Mouse (Mus musculus) left cerebral cortex, postnatal 10 days (tissue): Measurements from ENCODE around the gene Olfr224. TPM values are rescaled to one million over a fixed set of nuclear protein-coding genes. Genes with fewer than 3 reads are reported as not detected.
"Not testable (repeated sequence)": the region's sequence is repeated elsewhere in the genome, so short reads cannot be mapped to it uniquely, and the experiment has no call there.

ENCODE experiments used
- DNase-seq, 2 experiments: peaks; one replicate each; pipeline ENCODE4 v3.0.0; 2021 to 2022; ENCODE audit warnings: low spot score in 2 of 2, mixed read lengths in 1 of 2; ENCODE audit errors: extremely low spot score in 1 of 2
- intact Hi-C: fragments of 180-260 bp; cut with DNase I; formaldehyde crosslinking; loops from one replicate; pipeline ENCODE4 v1.15.1; 2025
- total RNA-seq, 2 experiments: library from RNA; stranded (reverse); gene quantifications; 2 replicates each; pipeline ENCODE4 v1.2.3; 2021

Olfr224 gene
- total RNA-seq, 2 experiments from 2014 or later = not detected

GRCm38 (mm10) chr11:58546322-58546721 is 24.0 kb downstream of the Olfr224 start, which contains the start of gene Olfr329-ps:
Gene Olfr329-ps (minus strand): TSS chr11:58546422.
- intact Hi-C loops = no loop called here
- DNase-seq = no peak

GRCm38 (mm10) chr11:58534736-58535135 is 35.6 kb downstream of the Olfr224 start, which contains the start of gene Olfr330:
Gene Olfr330 (minus strand): TSS chr11:58534836.
- intact Hi-C loops, DNase-seq: not testable (repeated sequence)

GRCm38 (mm10) chr11:58519756-58520155 is 50.6 kb downstream of the Olfr224 start:
- intact Hi-C loops = not testable (repeated sequence)
- peak; percentile 3 to 31 for DNase-seq

- peak; percentile 69 to 89 for DNase-seq
- intact Hi-C loops = not testable (repeated sequence)
Observed at GRCm38 (mm10) chr11:58518916-58519315, 51.4 kb downstream of the Olfr224 start.

Other genes with a start within 250 kb of the Olfr224 start
- gene Zfp672, start 240.2 kb downstream of the Olfr224 start, total RNA-seq = 10 to 100 TPM; 47.7 to 50.4 TPM
- 10 to 100 TPM; 55.5 to 60.8 TPM for gene Sh3bp5l, start 239.8 kb downstream of the Olfr224 start, total RNA-seq
- not detected for gene Lypd8, start 191.5 kb downstream of the Olfr224 start, total RNA-seq
- gene 1810065E05Rik, start 149.4 kb downstream of the Olfr224 start, total RNA-seq = not detected
- not detected for gene Gm12253, start 138.0 kb downstream of the Olfr224 start, total RNA-seq
- gene Lypd9, start 117.6 kb downstream of the Olfr224 start, total RNA-seq = not detected
- not detected for gene Olfr30, start 108.3 kb downstream of the Olfr224 start, total RNA-seq
- gene Olfr332, start 78.0 kb downstream of the Olfr224 start, total RNA-seq = not detected
- not detected for gene Olfr331, start 68.0 kb downstream of the Olfr224 start, total RNA-seq
- gene Olfr330, start 35.7 kb downstream of the Olfr224 start, total RNA-seq = not detected
- gene Olfr329-ps, start 24.1 kb downstream of the Olfr224 start, total RNA-seq = not detected
- gene Olfr328, start 14.9 kb downstream of the Olfr224 start, total RNA-seq = under 1 TPM in 1 of 2 experiments, not detected in 1; 0.11 TPM
- gene Olfr325, start 7.2 kb upstream of the Olfr224 start, total RNA-seq = not detected
- not detected for gene Olfr324, start 24.6 kb upstream of the Olfr224 start, total RNA-seq
- gene 2210407C18Rik, start 45.5 kb upstream of the Olfr224 start, total RNA-seq = not detected
- gene Olfr323, start 59.9 kb upstream of the Olfr224 start, total RNA-seq = not detected
- gene Trim58, start 69.9 kb upstream of the Olfr224 start, total RNA-seq = under 1 TPM in 1 of 2 experiments, not detected in 1; 0.20 TPM
- gene Olfr322, start 88.2 kb upstream of the Olfr224 start, total RNA-seq = not detected
- gene Olfr320, start 110.5 kb upstream of the Olfr224 start, total RNA-seq = not detected
- not detected for gene Olfr319, start 128.6 kb upstream of the Olfr224 start, total RNA-seq
- gene Olfr318, start 153.5 kb upstream of the Olfr224 start, total RNA-seq = not detected
- gene Olfr317, start 168.7 kb upstream of the Olfr224 start, total RNA-seq = under 1 TPM; 0.20 to 0.30 TPM
- under 1 TPM; 0.24 to 0.28 TPM for gene Olfr316, start 182.2 kb upstream of the Olfr224 start, total RNA-seq
- not detected for gene Olfr315, start 202.6 kb upstream of the Olfr224 start, total RNA-seq
- not detected for gene Olfr314, start 212.4 kb upstream of the Olfr224 start, total RNA-seq
- 1 to 10 TPM; 1.2 to 2.2 TPM for gene Fam183b, start 231.4 kb upstream of the Olfr224 start, total RNA-seq
- gene Olfr313, start 244.4 kb upstream of the Olfr224 start, total RNA-seq = not detected